Mouse (Mus musculus) MEL (cell line): ENCODE measurements around the gene Gm11172. TPM values are rescaled to one million over a fixed set of nuclear protein-coding genes. Genes with fewer than 3 reads are reported as not detected.

Source experiments
- DNase-seq: peaks from one replicate; pipeline ENCODE4 v3.0.0; 2011; ENCODE audit warnings: low read depth, low spot score
- H3K27ac ChIP-seq: 2 replicates; pipeline ENCODE4 v1.5.1; 2012; ENCODE audit warnings: low read depth, mild to moderate bottlenecking, control low read depth, low read length, moderate library complexity; ENCODE audit not compliant: control insufficient read depth
- H3K27me3 ChIP-seq, 2 experiments: fragments of 150-350 bp in 1 of 2; sonication (generic) in 1 of 2; 2 replicates each; pipeline ENCODE4 v1.6.1; 2012; ENCODE audit warnings: low read length in 2 of 2, mild to moderate bottlenecking in 2 of 2, improper control_type of control experiment in 1 of 2, moderate library complexity in 1 of 2; ENCODE audit not compliant: insufficient read depth in 2 of 2, control insufficient read depth in 1 of 2
- H3K36me3 ChIP-seq, 2 experiments: 2 replicates each; pipeline ENCODE4 v1.6.1; 2012 to 2014; ENCODE audit warnings: low read length in 2 of 2, improper control_type of control experiment in 1 of 2, inconsistent platforms in 1 of 2, mild to moderate bottlenecking in 1 of 2; ENCODE audit not compliant: insufficient read depth in 2 of 2, control insufficient read depth in 1 of 2
- H3K4me1 ChIP-seq, 2 experiments: fragments of 150-350 bp in 1 of 2; sonication (generic) in 1 of 2; 2 replicates each; pipeline ENCODE4 v1.6.1; 2012; ENCODE audit warnings: low read length in 2 of 2, improper control_type of control experiment in 1 of 2, mild to moderate bottlenecking in 1 of 2; ENCODE audit not compliant: insufficient read depth in 2 of 2, control insufficient read depth in 1 of 2
- H3K4me3 ChIP-seq, 2 experiments: fragments of 150-350 bp in 1 of 2; sonication (generic) in 1 of 2; 2 replicates each; pipeline ENCODE4 v1.5.1; 2012; ENCODE audit warnings: low read depth in 2 of 2, low read length in 2 of 2, mild to moderate bottlenecking in 2 of 2, moderate library complexity in 2 of 2, control low read depth in 1 of 2, improper control_type of control experiment in 1 of 2; ENCODE audit not compliant: control insufficient read depth in 1 of 2, insufficient read depth in 1 of 2
- H3K79me2 ChIP-seq: 2 replicates; pipeline ENCODE4 v1.6.1; 2012; ENCODE audit warnings: mild to moderate bottlenecking, low read length, moderate library complexity; ENCODE audit not compliant: control insufficient read depth, poor library complexity, insufficient read depth
- H3K9ac ChIP-seq: 2 replicates; pipeline ENCODE4 v1.6.1; 2012; ENCODE audit warnings: low read depth, mild to moderate bottlenecking, control low read depth, low read length, moderate library complexity; ENCODE audit not compliant: control insufficient read depth, poor library complexity, severe bottlenecking
- H3K9me3 ChIP-seq: fragments of 150-350 bp; sonication (generic); replicated peaks from 2 replicates; pipeline ENCODE4 v1.6.1; 2012; ENCODE audit warnings: mild to moderate bottlenecking, low read length, improper control_type of control experiment, moderate library complexity; ENCODE audit not compliant: insufficient read depth
- CHD1 ChIP-seq: IDR thresholded peaks from 2 replicates; pipeline ENCODE4 v1.6.1; 2012; ENCODE audit warnings: low read depth, mild to moderate bottlenecking, inconsistent platforms, low read length, improper control_type of control experiment
- CHD2 ChIP-seq: IDR thresholded peaks from 2 replicates; pipeline ENCODE4 v1.6.1; 2011; ENCODE audit warnings: low read length, improper control_type of control experiment
- E2F4 ChIP-seq: IDR thresholded peaks from 2 replicates; pipeline ENCODE4 v1.6.1; 2011; ENCODE audit warnings: low read depth, low read length, improper control_type of control experiment, borderline replicate concordance
- ELF1 ChIP-seq: IDR thresholded peaks from 2 replicates; pipeline ENCODE4 v1.6.1; 2014; ENCODE audit warnings: low read depth, mild to moderate bottlenecking, inconsistent platforms, low read length, improper control_type of control experiment, moderate library complexity
- GABPA ChIP-seq: IDR thresholded peaks from 2 replicates; pipeline ENCODE4 v1.6.1; 2012; ENCODE audit warnings: low read depth, mild to moderate bottlenecking, inconsistent platforms, low read length, improper control_type of control experiment, moderate library complexity
- HCFC1 ChIP-seq: IDR thresholded peaks from 2 replicates; pipeline ENCODE4 v1.6.1; 2012; ENCODE audit warnings: low read depth, mild to moderate bottlenecking, inconsistent platforms, low read length, improper control_type of control experiment, moderate library complexity
- KAT2A ChIP-seq: conservative IDR thresholded peaks from 2 replicates; pipeline ENCODE4 v1.6.1; 2012; ENCODE audit warnings: low read depth, low read length, improper control_type of control experiment, inconsistent platforms
- MAX ChIP-seq: IDR thresholded peaks from 2 replicates; pipeline ENCODE4 v1.6.1; 2011; ENCODE audit warnings: low read length, improper control_type of control experiment
- MAZ ChIP-seq: IDR thresholded peaks from 2 replicates; pipeline ENCODE4 v1.6.1; 2012; ENCODE audit warnings: low read depth, mild to moderate bottlenecking, inconsistent platforms, low read length, improper control_type of control experiment
- MXI1 ChIP-seq: IDR thresholded peaks from 2 replicates; pipeline ENCODE4 v1.6.1; 2011; ENCODE audit warnings: mild to moderate bottlenecking, low read depth, low read length, improper control_type of control experiment
- MYC ChIP-seq: IDR thresholded peaks from 2 replicates; pipeline ENCODE4 v1.6.1; 2011; ENCODE audit warnings: low read depth, mild to moderate bottlenecking, low read length, improper control_type of control experiment, moderate library complexity
- POLR2AphosphoS2 ChIP-seq: IDR thresholded peaks from 2 replicates; pipeline ENCODE4 v1.6.1; 2011; ENCODE audit warnings: low read length, improper control_type of control experiment
- POLR2AphosphoS5 ChIP-seq: IDR thresholded peaks from 2 replicates; pipeline ENCODE4 v1.6.1; 2012; ENCODE audit warnings: low read depth, borderline replicate concordance, mild to moderate bottlenecking, inconsistent platforms, low read length, moderate library complexity, mixed read lengths
- RCOR1 ChIP-seq: IDR thresholded peaks from 2 replicates; pipeline ENCODE4 v1.6.1; 2012; ENCODE audit warnings: low read depth, mild to moderate bottlenecking, inconsistent platforms, low read length, improper control_type of control experiment
- TAL1 ChIP-seq: IDR thresholded peaks from 2 replicates; pipeline ENCODE4 v1.6.1; 2012; ENCODE audit warnings: mild to moderate bottlenecking, inconsistent platforms, low read length, moderate library complexity, mixed read lengths
- TBP ChIP-seq: IDR thresholded peaks from 2 replicates; pipeline ENCODE4 v1.8.0; 2011; ENCODE audit warnings: low read depth, low read length, improper control_type of control experiment
- USF2 ChIP-seq, 2 experiments: IDR thresholded peaks; 2 replicates each; pipeline ENCODE4 v1.6.1; 2011 to 2012; ENCODE audit warnings: improper control_type of control experiment in 2 of 2, low read length in 2 of 2, borderline replicate concordance in 1 of 2, inconsistent platforms in 1 of 2, low read depth in 1 of 2, mild to moderate bottlenecking in 1 of 2; ENCODE audit not compliant: insufficient read depth in 1 of 2
- ZC3H11A ChIP-seq: IDR thresholded peaks from 2 replicates; pipeline ENCODE4 v1.6.1; 2012; ENCODE audit warnings: low read depth, mild to moderate bottlenecking, inconsistent platforms, low read length, improper control_type of control experiment
- ZKSCAN1 ChIP-seq: IDR thresholded peaks from 2 replicates; pipeline ENCODE4 v1.6.1; 2012; ENCODE audit warnings: low read depth, mild to moderate bottlenecking, inconsistent platforms, low read length, improper control_type of control experiment, moderate library complexity
- ZNF384 ChIP-seq: IDR thresholded peaks from 2 replicates; pipeline ENCODE4 v1.6.1; 2012; ENCODE audit warnings: low read depth, mild to moderate bottlenecking, inconsistent platforms, low read length, improper control_type of control experiment
- polyA plus RNA-seq, 2 experiments: library from polyadenylated mRNA; stranded (reverse) in 1 of 2; unstranded in 1 of 2; fragments of >175 nt in 1 of 2; fragments of >200 nt in 1 of 2; gene quantifications; 2 replicates each; pipeline versions ENCODE4 v1.2.1 to v1.2.4; 2012; ENCODE audit warnings: low replicate concordance in 2 of 2, low read depth in 1 of 2; ENCODE audit not compliant: insufficient read length in 2 of 2, insufficient read depth in 1 of 2, missing spikeins in 1 of 2
- total RNA-seq: library from RNA; depleted of rRNA; stranded (reverse); fragments of 300-350 nt; gene quantifications from 2 replicates; pipeline ENCODE4 v1.2.3, GENCODE M21; 2012

Gene Gm11172
- total and polyA plus RNA-seq, 3 experiments, result not detected

GRCm38 (mm10) chr16:10827269-10827668 lies 14.6 kb downstream of the Gm11172 start:
- H3K4me3 ChIP-seq, result no peak overlapping the region
- H3K27ac ChIP-seq, result no peak overlapping the region
- H3K36me3 ChIP-seq, result no peaks in the 10 kb centered on the region
- no peaks in the 10 kb centered on the region for H3K79me2 ChIP-seq
- H3K9me3 ChIP-seq, result no peaks in the 10 kb centered on the region
- no peaks in the 10 kb centered on the region for H3K27me3 ChIP-seq
- no peaks in the 10 kb centered on the region for H3K4me1 ChIP-seq
- no peak for TF ChIP-seq ZNF384
- no peak for TF ChIP-seq RCOR1
- no peak for TF ChIP-seq CHD2
- TF ChIP-seq GABPA, result no peak
- no peak for TF ChIP-seq MYC
- TF ChIP-seq ZKSCAN1, result no peak
- TF ChIP-seq HCFC1, result no peak
- no peak for TF ChIP-seq E2F4
- no peak for TF ChIP-seq MAX
- TF ChIP-seq, all 39 proteins: peak for 0
- H3K9ac ChIP-seq, result no peak overlapping the region
- DNase-seq, result no peak

- Histone ChIP-seq H3K79me2 (no peaks in the 10 kb centered on the region), H3K9ac (no peak overlapping the region), H3K36me3 (no peaks in the 10 kb centered on the region), H3K4me1 (no peaks in the 10 kb centered on the region), H3K27ac (no peak overlapping the region), H3K27me3 (no peaks in the 10 kb centered on the region), H3K4me3 (no peak overlapping the region), H3K9me3 (no peaks in the 10 kb centered on the region)
- TF ChIP-seq MXI1 (no peak), TAL1 (no peak)
- DNase-seq, result no peak
Measured at GRCm38 (mm10) chr16:10827766-10828460, 15.2 kb downstream of the Gm11172 start.

GRCm38 (mm10) chr16:10828461-10828805 lies 15.7 kb downstream of the Gm11172 start:
- Histone ChIP-seq H3K79me2 (no peaks in the 10 kb centered on the region), H3K27ac (no peak overlapping the region), H3K4me1 (no peaks in the 10 kb centered on the region), H3K4me3 (no peak overlapping the region), H3K9me3 (no peaks in the 10 kb centered on the region), H3K36me3 (no peaks in the 10 kb centered on the region)
- TF ChIP-seq MYC (no peak), CHD1 (no peak), ZKSCAN1 (no peak), POLR2AphosphoS5 (no peak), CHD2 (no peak), TBP (no peak), USF2 (IDR thresholded peaks at IDR 0.05; ENCODE audit: borderline replicate concordance in 1 of 2, insufficient read depth in 1 of 2, low read depth in 1 of 2, low read length in 2 of 2) (no peak), ZC3H11A (no peak), MAZ (no peak), RCOR1 (no peak), ELF1 (no peak), MAX (no peak), KAT2A (no peak), POLR2AphosphoS2 (no peak)
- TF ChIP-seq, all 39 proteins: peak for 0
- H3K9ac ChIP-seq, result no peak overlapping the region
- no peak for DNase-seq
- H3K27me3 ChIP-seq, result no peaks in the 10 kb centered on the region
